Mouse (Mus musculus): ENCODE measurements at regions not wholly inside any gene's neighbourhood (a gene's known extent, or its start where the extent isn't known, plus 50 kb on each side); places are given as distances from the start of the nearest gene placed in this dataset.
A peak's percentile ranks its signal among the peaks of the same experiment; 100 is the strongest.

DNA sequence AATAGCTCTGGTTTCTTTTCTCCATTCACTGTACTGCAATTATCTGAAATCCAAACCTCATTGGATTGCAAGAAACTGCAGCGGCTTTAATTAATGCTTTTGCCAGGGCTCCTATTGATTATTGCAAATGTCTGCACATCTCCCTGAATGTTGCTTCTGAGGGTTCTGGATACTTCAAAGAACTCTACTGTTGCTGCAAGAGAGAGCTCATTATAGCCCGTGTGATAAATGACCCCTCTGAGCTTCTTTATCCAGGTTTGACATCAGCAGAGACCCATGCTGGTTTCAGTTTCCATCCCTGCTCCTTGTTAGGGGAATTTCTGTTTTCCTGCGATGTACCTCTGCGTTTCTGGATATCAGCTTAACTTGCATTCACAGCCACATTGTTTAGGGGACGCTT, 78.4 kb upstream of the Nav3 start:
- DNase-seq (ENCODE audit: low spot score in 2 of 2) = no peak

DNA sequence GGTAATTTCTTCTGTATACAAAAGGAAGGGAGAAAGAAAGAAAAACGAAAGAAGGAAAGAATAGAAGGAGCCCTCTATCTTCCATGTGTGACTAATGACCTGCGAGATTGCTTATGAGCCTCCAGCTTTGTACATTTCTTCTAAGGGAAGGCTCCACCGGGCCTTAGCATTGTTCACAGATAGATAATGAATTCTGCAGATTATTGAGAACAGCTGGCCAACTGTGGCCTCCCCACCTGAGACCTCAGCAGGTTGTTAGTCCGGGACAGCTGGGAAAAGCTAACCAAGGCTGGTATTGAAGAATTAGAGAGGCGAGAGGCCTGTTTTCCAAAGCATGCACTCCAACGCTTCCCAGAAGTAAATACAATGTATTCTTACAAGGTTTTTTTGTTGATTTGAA, 86.7 kb upstream of the Nav3 start:
- DNase-seq (ENCODE audit: low spot score in 2 of 2) = no peak

DNA sequence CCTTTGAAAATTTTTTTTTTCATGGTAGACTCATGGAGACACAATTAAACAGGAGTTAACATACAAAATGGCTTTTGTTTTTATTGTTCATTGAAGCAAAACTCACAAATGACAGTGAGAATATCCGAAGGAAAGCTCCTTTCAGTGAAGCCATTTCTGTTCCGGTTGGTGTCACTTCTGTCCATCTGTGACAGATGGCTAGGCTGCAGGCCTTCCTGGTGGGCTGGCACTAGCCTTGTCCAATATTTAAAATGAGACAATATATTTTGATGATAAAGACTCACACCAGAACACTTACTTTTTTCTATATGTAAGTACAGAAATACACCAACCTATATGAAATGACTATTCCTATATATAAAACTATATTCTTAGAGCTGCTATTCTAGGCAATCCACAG, 92.4 kb upstream of the Nav3 start:
- DNase-seq (ENCODE audit: low spot score in 2 of 2) = no peak

DNA sequence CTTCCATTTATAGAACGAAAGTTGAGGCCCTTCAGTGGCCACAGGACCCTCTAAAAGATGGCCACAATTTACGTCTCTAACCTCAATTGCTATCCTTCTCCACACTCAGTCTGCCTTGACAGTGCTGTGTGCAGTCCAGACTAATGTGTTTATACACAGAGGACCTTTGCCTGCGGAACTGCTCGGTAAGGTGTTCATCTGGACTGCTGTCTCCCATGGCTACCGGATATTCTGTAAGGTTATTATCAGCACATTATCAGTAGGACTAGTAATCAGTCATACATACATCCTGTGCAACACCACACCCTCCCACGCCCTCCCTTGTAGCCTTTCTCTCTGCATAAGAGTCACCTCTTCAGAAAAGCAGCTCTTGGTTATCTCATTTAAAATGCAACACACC, 98.0 kb upstream of the Nav3 start:
- no peak for DNase-seq (ENCODE audit: low spot score in 2 of 2)

DNA sequence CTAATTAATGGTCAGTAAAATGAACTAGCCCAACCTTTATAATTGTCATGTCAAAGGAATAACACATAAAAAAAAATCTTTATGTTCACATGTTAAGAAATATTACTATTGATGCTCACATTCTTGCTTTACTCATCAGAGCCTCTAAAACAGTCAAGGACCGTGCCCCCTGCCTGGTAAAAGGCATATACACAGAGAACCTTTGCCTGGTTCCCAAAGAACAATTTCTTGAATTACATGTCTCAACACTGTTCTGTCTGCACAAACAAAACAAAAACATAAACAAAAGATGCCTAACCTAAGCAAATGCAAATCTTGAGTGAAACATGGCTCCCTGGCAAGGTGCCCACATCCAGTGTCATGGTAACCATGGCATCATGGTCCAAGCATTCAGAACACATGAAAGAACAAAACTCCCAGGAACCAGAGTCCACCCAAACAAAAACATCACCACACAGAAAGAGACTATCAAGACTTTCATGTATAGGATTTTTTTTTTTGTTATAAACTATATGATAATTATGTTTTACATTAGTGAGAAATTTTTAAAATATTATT, 100.4 kb upstream of the Nav3 start:
- DNase-seq (ENCODE audit: low spot score in 2 of 2) = no peak

DNA sequence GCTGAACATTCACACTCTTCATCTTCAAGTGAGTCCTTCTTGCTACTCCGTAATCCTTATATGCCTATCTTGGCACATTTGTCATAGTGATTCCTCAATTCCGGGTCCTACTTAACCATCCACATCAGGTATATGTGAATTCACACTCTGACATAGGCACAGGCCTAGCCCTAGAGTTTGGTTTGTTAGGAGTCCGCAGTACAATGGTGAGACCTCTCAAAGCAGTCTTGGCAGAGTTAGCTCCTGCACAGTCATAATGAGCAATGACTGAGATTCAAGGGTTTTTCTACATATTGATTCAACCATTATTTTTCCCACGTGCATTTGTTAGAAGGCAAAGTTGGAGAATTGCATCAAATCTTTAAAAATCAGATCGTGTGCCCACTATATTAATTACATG, 107.1 kb upstream of the Nav3 start:
- no peak for DNase-seq (ENCODE audit: low spot score in 2 of 2)

DNA sequence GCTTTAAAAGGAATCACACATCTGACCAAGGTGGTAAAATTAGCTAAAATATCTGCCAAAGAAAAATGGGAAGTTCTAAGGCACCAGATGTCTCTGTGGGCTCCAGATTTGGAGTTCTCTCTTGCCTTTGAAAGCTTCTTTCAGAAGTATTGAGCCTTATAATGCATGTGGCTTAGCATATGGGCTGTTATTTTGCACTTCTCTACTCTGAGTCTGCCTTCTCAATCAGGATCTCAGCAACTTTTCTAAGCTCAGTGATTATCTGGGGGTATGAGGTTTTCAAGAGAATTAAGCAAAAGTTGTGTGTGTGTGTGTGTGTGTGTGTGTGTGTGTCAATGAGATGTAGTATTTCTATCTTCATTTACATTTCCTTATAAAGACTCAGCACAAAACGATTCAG, 107.6 kb upstream of the Nav3 start:
- DNase-seq (ENCODE audit: low spot score in 2 of 2) = peak in 1 of 2 experiments; percentile 12

DNA sequence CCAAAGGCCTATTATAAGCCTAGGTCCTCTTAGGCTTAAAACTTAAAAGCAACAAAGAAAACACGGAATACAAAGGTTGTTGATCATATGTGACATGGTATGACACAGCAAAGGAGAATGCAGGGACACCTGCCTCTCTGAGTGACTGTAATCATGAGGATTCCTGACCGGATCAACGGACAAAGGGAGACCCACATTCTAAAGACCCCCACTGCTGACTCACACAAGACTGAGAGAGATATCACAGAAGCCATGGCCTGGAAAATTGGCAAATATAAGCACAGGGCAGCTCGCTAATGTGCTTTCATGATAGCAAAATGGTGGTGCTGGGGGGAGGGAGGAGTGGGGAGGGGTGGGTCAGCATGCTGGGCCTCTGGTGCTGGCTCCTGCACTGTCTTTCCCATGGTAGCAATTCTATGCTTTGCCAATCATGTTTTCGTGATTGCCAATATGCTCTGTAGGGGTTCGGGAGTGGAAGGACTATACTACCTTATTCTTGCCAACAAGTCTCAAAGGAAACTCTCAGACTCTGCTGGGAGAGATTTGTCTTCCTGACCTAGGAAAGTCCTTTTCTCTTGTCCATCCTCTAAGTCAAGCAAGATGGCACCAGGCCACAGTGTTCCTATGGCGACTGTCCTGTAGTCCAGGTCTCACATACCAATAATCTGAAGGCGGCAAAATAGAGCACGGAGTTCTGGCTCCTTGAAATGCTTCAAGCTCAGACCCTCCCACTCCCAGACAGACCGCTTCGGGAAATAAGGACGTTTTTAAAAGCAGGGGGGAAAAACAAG, 110.5 kb upstream of the Nav3 start:
- DNase-seq (ENCODE audit: low spot score in 2 of 2) = no peak

DNA sequence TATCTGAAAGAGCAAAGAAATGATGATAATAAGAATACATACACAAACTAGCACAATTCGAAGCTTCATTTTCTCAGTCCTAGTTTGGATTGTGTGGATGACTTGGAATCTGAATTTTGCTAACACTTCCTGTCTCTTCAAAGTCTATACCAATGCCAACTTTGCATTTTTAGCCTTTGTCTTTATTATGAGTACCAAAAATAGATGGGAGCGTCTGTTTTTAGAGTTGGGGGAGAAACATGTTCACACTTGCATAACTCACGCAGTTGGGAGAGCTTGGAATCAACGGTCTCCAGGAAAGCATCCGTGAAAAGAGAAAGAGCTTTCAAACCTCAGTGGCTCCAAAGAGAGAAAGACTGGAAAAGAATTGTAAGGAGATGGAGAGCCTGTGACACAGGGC, 114.5 kb upstream of the Nav3 start:
- no peak for DNase-seq (ENCODE audit: low spot score in 2 of 2)

DNA sequence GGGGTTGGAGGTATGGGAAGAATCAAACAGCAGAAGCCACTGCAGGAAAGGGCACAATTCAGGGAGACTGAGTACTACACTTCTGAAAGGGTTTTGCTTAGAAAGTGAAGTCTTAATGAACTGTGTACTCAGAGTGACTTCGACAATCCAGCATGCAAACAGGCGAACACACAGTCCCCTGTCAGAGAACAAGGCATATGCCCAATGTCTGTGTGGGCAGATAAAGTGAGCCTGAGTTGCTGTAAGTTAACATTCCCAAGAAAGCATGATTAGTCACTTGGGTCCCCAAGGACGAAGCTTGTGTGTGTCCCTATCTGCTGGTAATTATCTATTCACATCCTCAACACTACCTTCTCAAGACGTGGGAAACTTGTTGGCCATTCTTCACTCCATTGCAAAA, 115.2 kb upstream of the Nav3 start:
- DNase-seq (ENCODE audit: low spot score in 2 of 2) = no peak

DNA sequence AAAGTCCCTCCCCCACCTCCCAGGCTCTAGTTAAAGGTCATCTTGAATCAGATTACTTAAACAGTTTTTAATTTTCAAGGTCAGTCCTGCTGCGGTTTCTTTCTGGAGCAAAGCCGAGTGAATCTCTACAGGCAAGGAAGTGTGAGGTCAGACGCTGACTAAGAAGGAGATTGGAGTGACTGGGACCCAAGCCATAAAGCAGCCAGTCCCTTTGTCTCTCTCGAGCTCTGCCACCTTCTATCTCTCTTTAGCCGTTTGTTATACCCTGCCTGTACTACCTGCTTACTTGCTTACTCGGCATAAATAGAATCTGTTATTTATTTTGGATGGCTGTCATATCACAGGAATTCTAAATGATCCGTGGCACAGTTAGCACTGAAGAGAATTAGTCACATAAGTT, 117.5 kb upstream of the Nav3 start:
- DNase-seq (ENCODE audit: low spot score in 2 of 2) = no peak

DNA sequence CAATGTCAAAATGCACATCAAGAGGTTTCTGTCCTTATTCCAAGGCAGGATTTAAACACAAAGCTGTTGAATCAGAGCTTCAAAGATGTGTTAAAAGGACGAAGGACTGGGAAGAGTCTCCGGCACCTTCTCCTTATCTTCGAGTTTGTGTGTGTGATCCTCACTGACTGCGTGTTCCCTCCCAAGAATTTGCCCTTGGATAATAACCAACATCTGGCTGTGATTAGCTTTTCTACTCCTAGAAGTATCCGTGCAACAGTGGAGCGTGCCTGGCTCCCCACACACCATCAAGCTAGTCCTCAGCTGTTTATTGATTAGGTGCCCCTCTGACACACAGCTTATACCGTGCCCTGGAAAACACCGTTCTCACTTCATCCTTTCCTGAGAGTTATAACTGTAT, 130.0 kb upstream of the Nav3 start:
- DNase-seq (ENCODE audit: low spot score in 2 of 2) = no peak

DNA sequence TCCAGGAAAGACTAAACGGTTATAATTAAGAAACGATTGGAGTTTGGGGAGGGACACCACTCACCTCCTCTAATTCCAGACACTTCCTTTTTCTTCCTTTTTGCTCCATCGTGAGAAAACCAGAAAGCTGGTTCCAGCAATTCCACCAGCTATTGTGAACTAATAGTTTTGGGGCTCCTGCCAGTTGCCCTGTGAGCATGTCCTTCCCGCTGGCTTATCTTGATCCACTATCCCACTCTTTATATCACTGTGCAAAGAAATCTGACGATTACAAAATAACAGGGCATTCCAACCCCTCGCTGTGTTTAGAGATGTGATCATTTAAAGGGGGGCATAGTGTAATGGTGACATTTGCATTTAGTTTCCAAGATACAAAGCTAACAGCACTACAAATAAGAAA, 130.5 kb upstream of the Nav3 start:
- DNase-seq (ENCODE audit: low spot score in 2 of 2) = no peak

DNA sequence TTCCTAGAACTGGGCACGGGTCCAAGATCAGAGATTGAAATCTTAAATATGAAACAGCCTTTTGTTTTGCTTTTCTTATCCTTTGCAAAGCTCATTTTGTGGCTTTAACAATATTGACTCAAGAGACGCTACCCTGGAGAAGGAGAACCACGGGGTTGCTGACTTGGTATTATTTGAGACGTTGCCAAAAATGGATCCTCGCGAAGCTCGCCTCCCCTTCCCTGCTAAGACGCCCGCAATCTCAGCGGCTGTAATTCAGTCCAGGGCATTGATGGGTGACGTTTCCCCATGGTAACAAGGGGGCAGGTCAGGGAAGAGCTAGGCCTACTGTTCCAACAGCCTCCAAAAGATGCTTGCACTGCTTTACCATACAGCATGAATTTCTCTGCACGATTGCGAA, 131.5 kb upstream of the Nav3 start:
- no peak for DNase-seq (ENCODE audit: low spot score in 2 of 2)

DNA sequence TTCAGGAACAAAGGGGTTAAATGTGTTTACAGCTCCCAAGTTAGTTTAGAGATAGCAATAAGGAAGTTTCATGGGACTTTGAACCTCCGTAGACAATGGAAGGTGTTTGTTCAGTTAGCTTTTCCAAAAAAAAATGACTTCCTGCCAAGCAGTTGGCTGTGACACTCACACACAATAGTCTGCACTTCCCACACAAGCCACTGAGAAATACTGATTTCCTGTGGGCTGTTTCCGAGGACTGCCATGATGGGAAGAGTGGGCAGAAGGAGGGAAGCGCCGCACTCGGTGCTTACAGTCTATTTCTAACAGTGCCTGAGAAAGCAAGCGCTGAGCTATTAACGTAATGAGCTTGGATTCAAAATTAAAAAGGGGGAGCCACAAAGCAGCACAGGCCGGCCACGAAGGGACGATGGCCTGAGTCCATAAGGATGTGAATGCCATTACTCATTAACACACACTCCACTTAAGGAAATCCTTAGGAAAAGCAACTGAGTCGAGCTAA, 144.4 kb upstream of the Nav3 start:
- DNase-seq (ENCODE audit: low spot score in 2 of 2) = peak; percentile 9 to 11

DNA sequence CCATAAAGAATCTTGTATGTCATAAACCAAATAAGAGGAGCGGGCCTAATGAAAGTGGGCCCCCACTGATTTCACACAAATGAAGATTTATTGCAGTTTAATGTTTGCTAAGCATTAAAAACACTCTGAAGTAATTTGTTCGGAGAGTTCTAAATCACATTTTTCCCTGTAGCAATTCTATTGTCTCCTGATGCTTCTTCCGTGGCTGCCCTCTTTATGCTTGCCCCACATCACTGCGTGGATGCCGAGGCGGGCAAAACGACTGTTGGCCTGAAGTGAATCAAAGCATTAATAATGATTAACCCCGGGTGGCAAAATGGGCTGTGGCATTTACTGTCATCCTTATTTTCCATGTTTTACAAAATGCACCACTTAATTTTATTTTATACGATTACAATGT, 134.9 kb upstream of the E2f7 start:
- no peak for DNase-seq (ENCODE audit: low spot score in 2 of 2)

DNA sequence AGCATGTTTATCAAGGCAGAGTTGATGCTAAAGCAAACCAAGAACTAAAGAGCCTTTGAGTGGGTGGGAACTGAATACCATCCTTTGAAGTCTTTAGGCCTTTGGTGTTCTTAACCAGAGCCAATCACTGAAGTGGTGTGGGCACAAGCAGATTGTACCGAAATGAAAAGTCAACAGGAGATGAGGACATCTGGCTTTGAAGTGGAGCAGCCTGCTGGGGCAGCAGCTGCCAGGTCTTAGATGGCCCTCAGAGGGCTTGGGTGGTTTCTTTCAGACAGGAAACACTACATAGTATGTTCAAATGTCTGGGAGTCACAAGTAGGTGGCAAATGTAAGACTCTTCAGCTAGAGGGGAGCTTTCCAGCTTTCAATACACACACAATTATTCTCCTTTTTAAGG, 128.2 kb upstream of the E2f7 start:
- no peak for DNase-seq (ENCODE audit: low spot score in 2 of 2)

DNA sequence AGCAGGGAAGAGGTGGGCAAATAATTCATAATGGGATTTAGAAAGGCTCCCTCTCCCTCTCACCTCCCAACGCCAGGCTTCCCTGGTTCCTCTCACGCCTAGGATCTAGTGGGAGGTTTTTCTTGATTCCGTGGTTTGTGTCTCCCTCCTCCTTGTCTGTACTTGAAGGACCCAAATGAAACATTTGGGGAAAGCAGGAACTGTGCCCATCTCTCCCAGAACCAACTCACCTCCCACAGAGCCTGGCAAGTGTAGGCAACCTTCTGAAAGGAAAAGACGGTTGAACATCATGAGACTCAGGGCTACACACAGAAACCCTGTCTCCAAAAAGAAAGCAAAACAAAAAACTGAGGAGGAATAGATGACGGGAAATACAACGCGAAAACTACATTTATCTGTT, 126.0 kb upstream of the E2f7 start:
- no peak for DNase-seq (ENCODE audit: low spot score in 2 of 2)

DNA sequence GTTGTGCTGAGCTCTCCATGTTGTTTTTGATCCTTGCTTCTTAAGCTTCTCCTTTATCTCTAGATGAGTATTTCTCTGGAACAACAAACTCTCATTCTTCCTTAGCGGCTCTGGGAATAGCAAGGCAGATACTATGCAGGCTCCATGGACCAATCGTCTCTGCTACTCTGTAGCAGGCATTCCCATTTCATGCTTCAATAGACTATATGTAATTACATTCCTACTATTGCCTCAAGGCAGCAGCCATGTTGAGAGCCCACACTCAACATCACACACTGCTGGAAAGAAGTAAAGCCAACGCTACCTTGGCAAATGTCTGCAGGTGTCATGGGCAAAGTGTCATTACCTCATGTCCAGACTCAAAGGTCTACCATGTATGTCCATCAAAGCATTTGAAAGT, 119.6 kb upstream of the E2f7 start:
- DNase-seq (ENCODE audit: low spot score in 2 of 2) = no peak

DNA sequence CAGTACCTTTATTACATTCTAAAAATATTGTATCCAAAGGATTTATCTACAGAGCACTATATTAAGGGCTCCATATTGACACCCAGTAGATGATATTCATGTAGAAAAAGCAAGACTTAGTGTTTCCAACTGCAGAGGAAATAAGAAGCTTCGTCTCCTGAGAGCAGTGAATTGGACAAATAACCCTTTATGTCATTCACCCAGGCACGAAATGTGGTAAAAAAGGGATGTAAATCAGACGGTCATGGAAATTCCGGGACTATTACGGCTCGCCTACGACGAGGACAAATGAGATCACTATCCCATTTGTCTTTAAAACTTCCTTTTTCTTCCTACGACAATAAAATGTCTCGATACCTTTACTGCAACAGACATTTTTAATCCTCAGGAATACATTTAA, 104.8 kb upstream of the E2f7 start:
- DNase-seq (ENCODE audit: low spot score in 2 of 2) = no peak

DNA sequence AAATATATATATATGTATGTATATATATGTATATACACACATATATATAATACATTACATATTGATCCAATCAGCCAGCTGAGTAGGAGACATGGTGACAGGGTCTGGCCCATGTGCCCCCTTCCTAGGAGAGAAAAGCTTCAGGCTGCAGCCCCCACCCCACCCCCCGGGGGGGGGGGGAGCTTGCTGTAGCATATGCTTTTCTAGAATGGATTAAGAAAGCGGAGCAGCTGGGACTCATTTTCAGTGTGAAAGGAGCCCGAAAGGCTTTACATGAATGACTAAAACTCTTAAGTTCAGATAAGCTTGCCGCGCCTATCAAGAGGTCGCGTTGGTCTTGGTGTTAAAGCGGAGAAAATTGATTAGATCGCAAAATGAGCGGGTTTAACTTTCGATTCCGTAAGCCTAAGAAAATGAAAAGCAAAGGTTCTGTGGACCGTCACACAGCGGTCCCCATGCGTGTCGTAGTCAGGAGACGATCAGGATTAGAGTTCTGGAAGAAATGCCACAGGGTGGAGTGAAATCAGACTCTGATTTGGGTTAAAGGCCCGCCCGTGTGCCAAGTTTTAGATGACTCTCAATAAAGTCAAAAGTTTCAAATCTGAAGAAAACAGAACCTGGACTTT, 103.1 kb upstream of the E2f7 start:
- no peak for DNase-seq (ENCODE audit: low spot score in 2 of 2)

DNA sequence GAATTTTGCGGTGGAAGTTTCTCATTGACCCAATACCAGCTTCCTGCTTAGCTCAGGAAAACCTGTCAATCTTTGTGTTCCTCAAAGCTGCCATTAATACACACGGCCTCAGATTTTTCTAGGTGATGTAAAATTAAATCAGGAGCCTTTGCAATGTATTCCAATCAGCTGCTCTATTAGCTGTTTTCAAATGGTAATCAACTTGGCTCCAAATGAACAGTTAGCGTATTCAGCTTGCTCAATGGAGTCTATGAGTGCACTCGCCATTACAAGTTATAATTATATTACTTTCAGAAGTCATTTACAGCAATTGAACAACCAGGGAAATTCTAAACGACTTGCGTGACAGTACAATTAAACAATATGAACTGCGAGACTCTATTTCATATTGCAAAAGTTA, 97.6 kb upstream of the E2f7 start:
- DNase-seq (ENCODE audit: low spot score in 2 of 2) = no peak

DNA sequence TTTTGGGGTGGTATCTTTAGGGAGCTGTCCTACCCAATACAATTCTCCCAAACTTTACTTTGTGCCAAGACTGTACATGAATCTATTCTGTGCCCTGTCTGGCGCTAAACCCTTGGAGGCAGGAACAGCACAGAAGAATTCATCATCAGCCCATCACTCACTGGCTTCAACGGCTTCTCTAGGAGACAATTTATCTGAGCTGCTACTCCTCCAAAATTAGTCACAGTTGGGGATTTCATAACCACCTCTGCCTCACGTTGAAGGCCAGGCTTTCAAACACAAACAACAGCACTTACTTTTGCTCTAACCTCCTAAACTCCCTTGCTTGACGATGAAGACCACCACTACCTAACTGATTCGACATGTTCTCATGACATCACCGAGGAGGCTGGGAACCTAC, 95.1 kb upstream of the E2f7 start:
- DNase-seq (ENCODE audit: low spot score in 2 of 2) = no peak

Measured in frontal cortex, postnatal 25 days (tissue).